Mouse (Mus musculus) B cell, adult (primary cell): ENCODE data around the gene Pms1. TPM values are rescaled to one million over a fixed set of nuclear protein-coding genes. Genes with fewer than 3 reads are reported as not detected.

Experiments
- total RNA-seq: library from RNA; stranded (reverse); gene quantifications from 4 replicates; pipeline ENCODE4 v1.2.4, GENCODE M21; 2023; ENCODE audit not compliant: inconsistent age

The Pms1 gene
- 14.2 to 18.9 TPM (median 14.6 TPM) in 4 replicates for total RNA-seq

GRCm38 (mm10) chr1:53296581-53297383 lies at the start of gene Pms1, which contains the start of the genes Ormdl1 and Gm28778:
Gene Pms1 (minus strand): TSS chr1:53297018.
Gene Ormdl1 (plus strand): TSS chr1:53297095.
Gene Gm28778 (plus strand): TSS chr1:53297111.

GRCm38 (mm10) chr1:53312989-53313967 lies 16.5 kb upstream of the Pms1 start, which contains the start of gene Osgepl1:
Gene Osgepl1 (plus strand): TSS chr1:53313624.

GRCm38 (mm10) chr1:53187536-53187935 lies 109.3 kb downstream of the Pms1 start, which contains the start of gene 1700019A02Rik:
Gene 1700019A02Rik (minus strand): TSS chr1:53187636.

Other genes starting within 250 kb of the Pms1 start
- not detected in 4 replicates for gene Mstn, start 235.4 kb downstream of the Pms1 start, total RNA-seq
- not detected in 4 replicates for gene 1700019A02Rik, start 109.4 kb downstream of the Pms1 start, total RNA-seq
- 15.8 to 17.8 TPM (median 16.7 TPM) in 4 replicates for gene Ormdl1, start 77 bp upstream of the Pms1 start, total RNA-seq
- gene Gm28778, start 93 bp upstream of the Pms1 start, total RNA-seq = 2.0 to 3.1 TPM (median 2.7 TPM) in 3 of 4 replicates, not detected in the other
- gene Osgepl1, start 16.6 kb upstream of the Pms1 start, total RNA-seq = 9.7 to 15.0 TPM (median 12.1 TPM) in 4 replicates
- gene Asdurf, start 55.6 kb upstream of the Pms1 start, total RNA-seq = not detected in 4 replicates
- not detected in 4 replicates for gene Gm28551, start 55.6 kb upstream of the Pms1 start, total RNA-seq
- gene Asnsd1, start 55.7 kb upstream of the Pms1 start, total RNA-seq = 51.6 to 60.3 TPM (median 58.8 TPM) in 4 replicates